Mouse (Mus musculus): ENCODE measurements around the gene Huwe1.

The Huwe1 gene

DNA sequence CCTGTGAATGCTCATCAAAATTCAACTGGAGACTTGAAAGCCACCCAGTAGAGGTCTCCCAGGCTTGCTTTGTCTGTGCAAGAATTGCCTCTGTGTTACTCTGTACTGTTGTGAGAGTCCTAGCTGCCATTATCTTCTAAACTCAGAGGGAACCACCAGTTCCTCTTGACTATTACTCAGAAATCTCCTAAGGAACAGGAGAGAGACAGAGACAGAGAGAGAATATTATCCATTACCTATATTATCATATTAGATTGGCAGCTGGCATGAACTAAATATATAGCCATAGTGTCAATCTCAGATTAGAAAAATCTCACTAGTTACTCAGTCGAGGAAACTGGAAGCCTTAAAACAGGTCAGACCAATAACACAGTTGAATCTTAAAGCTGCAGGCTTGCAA lies 149.6 kb downstream of the Huwe1 start:
- DNase-seq (ENCODE audit: low read depth, low spot score) = no peak

- DNase-seq (ENCODE audit: low read depth, low spot score) = no peak
These were observed 150.6 kb downstream of the Huwe1 start for GRCm38 (mm10) chrX:151951181-151951580.
